Mouse (Mus musculus): ENCODE results near the gene Acot10.

GRCm38 (mm10) chr15:20666650-20667049 lies at the start of gene Acot10:
- TF ChIP-seq CTCF (IDR thresholded peaks at IDR 0.05; ENCODE audit: low read depth, low read length) (no peak), POLR2A (IDR thresholded peaks at IDR 0.05; ENCODE audit: insufficient read depth, low read length) (no peak), EP300 (IDR thresholded peaks at IDR 0.05; ENCODE audit: insufficient read depth, low read depth, low read length) (no peak)

Data from ES-Bruce4 (cell line).